Comparison of ENCODE assay signal across 8 mouse cellular contexts in genomic region chr6:127154708-127155268, GRCm38 (mm10). TPM values are rescaled to one million over a fixed set of nuclear protein-coding genes. Genes with fewer than 3 reads are reported as not detected.
DNase-seq lines count a peak whose midpoint lies in the region; ATAC-seq lines count a peak whose summit lies in the region.

No protein-coding gene starts in this region.

- H3K4me1 ChIP-seq in embryonic facial prominence, embryonic 15.5 days: peaks cover 41% of the 10 kb centered on the region
- H3K4me1 ChIP-seq in limb, embryonic 13.5 days: peaks cover 31% of the 10 kb centered on the region
- peaks cover 51% of the 10 kb centered on the region for H3K4me1 ChIP-seq in midbrain, embryonic 16.5 days (ENCODE audit: control insufficient read depth, insufficient read depth, low read length)

- peak overlapping the region; percentile 45 for H3K9ac ChIP-seq in embryonic facial prominence, embryonic 15.5 days
- H3K9ac ChIP-seq in limb, embryonic 13.5 days: peak overlapping the region; percentile 67
- no peak overlapping the region for H3K9ac ChIP-seq in midbrain, embryonic 16.5 days (ENCODE audit: low read depth, low read length)

- ATAC-seq in embryonic facial prominence, embryonic 15.5 days (ENCODE audit: insufficient number of reproducible peaks, low FRiP score, low TSS enrichment, low read depth): peak; percentile 31
- peak; percentile 1 to 9; a peak in 1 of 4 replicates for ATAC-seq in hematopoietic stem cell, adult 5-6 weeks (replicated peaks in 1 of 2; ENCODE audit: insufficient read depth in 1 of 2, low FRiP score in 2 of 2, low TSS enrichment in 1 of 2, low read depth in 1 of 2, poor library complexity in 2 of 2, severe bottlenecking in 2 of 2)
- peak; percentile 9; the same call in 1 of the 2 replicates for ATAC-seq in limb, embryonic 13.5 days (ENCODE audit: low FRiP score, low read depth)
- no peak for ATAC-seq in midbrain, embryonic 16.5 days

- peak; percentile 49 to 55 for DNase-seq in spleen, adult 18-20 months
- no peak for DNase-seq in spleen, postnatal 14 days (ENCODE audit: low spot score in 2 of 2)
- peak; percentile 80 for DNase-seq in thymus, postnatal 14 days
- DNase-seq in left cerebral cortex, postnatal 25 days (ENCODE audit: low spot score in 2 of 2): no peak

- no peaks in the 10 kb centered on the region for H3K36me3 ChIP-seq in embryonic facial prominence, embryonic 15.5 days
- no peaks in the 10 kb centered on the region for H3K36me3 ChIP-seq in limb, embryonic 13.5 days
- no peaks in the 10 kb centered on the region for H3K36me3 ChIP-seq in midbrain, embryonic 16.5 days (ENCODE audit: control insufficient read depth, insufficient read depth, low read length)

- H3K9me3 ChIP-seq in embryonic facial prominence, embryonic 15.5 days (replicated peaks): no peaks in the 10 kb centered on the region
- H3K9me3 ChIP-seq in limb, embryonic 13.5 days: no peaks in the 10 kb centered on the region
- H3K9me3 ChIP-seq in midbrain, embryonic 16.5 days (replicated peaks; ENCODE audit: control insufficient read depth, low read length, poor library complexity, severe bottlenecking): no peaks in the 10 kb centered on the region

- under 1% methylated on average over 33 of the region's 34 CpGs for WGBS in embryonic facial prominence, embryonic 15.5 days
- under 1% methylated on average over 34 of the region's 34 CpGs for WGBS in limb, embryonic 13.5 days
- WGBS in midbrain, embryonic 16.5 days: under 1% methylated on average over 33 of the region's 34 CpGs

- H3K4me3 ChIP-seq in embryonic facial prominence, embryonic 15.5 days (replicated peaks): peak overlapping the region; percentile 76
- peak overlapping the region; percentile 92 for H3K4me3 ChIP-seq in limb, embryonic 13.5 days
- peak overlapping the region; percentile 34 for H3K4me3 ChIP-seq in midbrain, embryonic 16.5 days (ENCODE audit: low read depth, low read length)

- peak overlapping the region; percentile 94 for H3K4me2 ChIP-seq in embryonic facial prominence, embryonic 15.5 days (replicated peaks)
- peak overlapping the region; percentile 88 for H3K4me2 ChIP-seq in limb, embryonic 13.5 days (replicated peaks)
- peak overlapping the region; percentile 55 for H3K4me2 ChIP-seq in midbrain, embryonic 16.5 days (ENCODE audit: low read length)

- H3K27me3 ChIP-seq in embryonic facial prominence, embryonic 15.5 days: 0 out of 2 replicates have a peak, but pooled peaks cover 4% of the 10 kb centered on the region
- no peaks in the 10 kb centered on the region for H3K27me3 ChIP-seq in limb, embryonic 13.5 days
- H3K27me3 ChIP-seq in midbrain, embryonic 16.5 days (ENCODE audit: control insufficient read depth, insufficient read depth, low read depth, low read length): peaks cover 23% of the 10 kb centered on the region

- intact Hi-C loops in left cerebral cortex, postnatal 25 days (cut with DNase I): no loop called here

- H3K27ac ChIP-seq in embryonic facial prominence, embryonic 15.5 days (replicated peaks): peak overlapping the region; percentile 93
- H3K27ac ChIP-seq in limb, embryonic 13.5 days: peak overlapping the region; percentile 98
- no peak overlapping the region for H3K27ac ChIP-seq in midbrain, embryonic 16.5 days (ENCODE audit: low read length)

RNA-seq across cellular contexts. Expression of gene Ccnd2, which starts 2.8 kb away (rescaled TPM):
- 918 and 948 TPM in 2 replicates for polyA plus RNA-seq in embryonic facial prominence, embryonic 15.5 days (2015; fragmentation: Nextera tagmentation; extraction: Ambion mirVana)
- total RNA-seq in hematopoietic stem cell, adult 5-6 weeks (2017): 57.3 and 129 TPM in 2 replicates
- 1,475 and 1,588 TPM in 2 replicates for polyA plus RNA-seq in limb, embryonic 13.5 days (2015; fragmentation: Nextera tagmentation; extraction: Ambion mirVana)
- 245 and 326 TPM in 2 replicates for polyA plus RNA-seq in midbrain, embryonic 16.5 days (2015; fragmentation: Nextera tagmentation; extraction: Ambion mirVana)
- total RNA-seq in left cerebral cortex, postnatal 25 days (2021): 10 to 100 TPM; 97.7 to 97.9 TPM

RNA-seq across cellular contexts. Expression of gene Tigar, which starts 45.4 kb away (rescaled TPM):
- polyA plus RNA-seq in embryonic facial prominence, embryonic 15.5 days (2015; fragmentation: Nextera tagmentation; extraction: Ambion mirVana): 2.7 and 3.1 TPM in 2 replicates
- 3.4 and 3.8 TPM in 2 replicates for total RNA-seq in hematopoietic stem cell, adult 5-6 weeks (2017)
- 3.1 and 3.6 TPM in 2 replicates for polyA plus RNA-seq in limb, embryonic 13.5 days (2015; fragmentation: Nextera tagmentation; extraction: Ambion mirVana)
- polyA plus RNA-seq in midbrain, embryonic 16.5 days (2015; fragmentation: Nextera tagmentation; extraction: Ambion mirVana): 5.9 and 7.4 TPM in 2 replicates
- 10 to 100 TPM; 23.6 to 25.9 TPM for total RNA-seq in left cerebral cortex, postnatal 25 days (2021)

Comparison
In these comparisons a context has a peak if more than half of its experiments do, and no peak if none do; other contexts are left out.
1. DNase-seq: peak in spleen, adult 18-20 months (2 of 2) and thymus, postnatal 14 days (single experiment); none in spleen, postnatal 14 days (0 of 2) and left cerebral cortex, postnatal 25 days (0 of 2).
2. H3K4me3 ChIP-seq: peak in every context shown above with its lines; median percentile 92 in limb, embryonic 13.5 days; 76 in embryonic facial prominence, embryonic 15.5 days; 34 in midbrain, embryonic 16.5 days.
3. Peak in every context shown above with its lines, with median percentiles within 50 percentile points of each other: H3K4me2 ChIP-seq.